Mouse (Mus musculus): ENCODE results near the gene Plekho1. TPM values are rescaled to one million over a fixed set of nuclear protein-coding genes. Genes with fewer than 3 reads are reported as not detected.

Plekho1 gene
- polyA plus RNA-seq, 1 experiment from 2014 or later, result 85.6 TPM

DNA sequence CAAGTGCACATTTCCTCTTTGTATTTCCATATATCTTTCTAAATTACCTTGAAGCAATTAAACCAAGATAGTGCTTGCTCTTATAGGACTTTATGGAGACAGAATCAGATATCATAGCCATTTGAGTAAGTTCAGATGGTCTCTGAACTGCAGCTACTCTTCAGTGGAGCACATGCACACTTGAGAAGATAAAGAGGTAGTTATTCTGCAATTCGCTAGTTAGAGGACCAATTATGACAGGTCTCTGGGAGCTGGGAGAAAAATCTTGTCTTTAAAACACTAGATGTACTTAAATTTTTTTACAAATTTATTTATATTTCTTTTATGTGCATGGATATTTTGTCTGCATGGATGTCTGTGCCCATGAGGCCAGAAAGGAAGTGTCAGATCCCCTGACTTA lies 24.9 kb upstream of the Plekho1 start:
- Histone ChIP-seq H3K4me2 (ENCODE audit: low read depth, low read length, severe bottlenecking) (no peak overlapping the region), H3K36me3 (ENCODE audit: control insufficient read depth, insufficient read depth, low read length) (no peaks in the 10 kb centered on the region; the same call in 1 of the 2 replicates), H3K9ac (ENCODE audit: low read length) (no peak overlapping the region), H3K4me3 (ENCODE audit: low read depth, low read length) (no peak overlapping the region), H3K27me3 (ENCODE audit: control insufficient read depth, insufficient read depth, low read length) (no peaks in the 10 kb centered on the region), H3K27ac (ENCODE audit: low read depth, low read length) (no peak overlapping the region), H3K4me1 (replicated peaks; ENCODE audit: control insufficient read depth, insufficient read depth, low read length) (no peaks in the 10 kb centered on the region), H3K9me3 (ENCODE audit: control insufficient read depth, low read length) (no peaks in the 10 kb centered on the region)
- 88% methylated on average over 1 of the region's 1 CpGs for whole genome bisulfite sequencing
- DNase-seq (ENCODE audit: low spot score) (no peak), ATAC-seq (replicated peaks; ENCODE audit: low FRiP score) (no peak)

DNA sequence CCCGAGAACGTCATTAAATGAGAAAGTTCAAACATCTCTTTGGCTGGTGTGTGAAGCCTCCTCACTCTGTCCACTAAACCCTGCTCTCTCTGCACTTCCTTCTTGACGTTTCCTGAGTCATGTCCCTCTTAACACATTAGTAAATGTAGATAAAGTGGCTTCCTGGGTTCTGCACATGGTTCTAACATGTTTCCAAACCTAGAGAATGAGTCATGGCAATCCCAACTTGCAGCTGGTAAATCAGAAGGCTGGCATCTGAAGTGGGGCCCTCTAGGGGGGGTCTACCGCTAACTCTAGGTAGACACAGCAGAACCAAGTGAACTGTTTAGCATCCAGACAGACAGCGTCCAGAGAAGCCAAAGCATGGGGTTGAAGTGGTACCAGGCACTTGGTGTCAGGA lies 21.7 kb upstream of the Plekho1 start:
- no peak for ATAC-seq (replicated peaks; ENCODE audit: low FRiP score)
- no peaks in the 10 kb centered on the region for H3K9me3 ChIP-seq (ENCODE audit: control insufficient read depth, low read length)
- H3K4me3 ChIP-seq (ENCODE audit: low read depth, low read length), result no peak overlapping the region
- H3K27me3 ChIP-seq (ENCODE audit: control insufficient read depth, insufficient read depth, low read length), result no peaks in the 10 kb centered on the region
- no peak overlapping the region for H3K4me2 ChIP-seq (ENCODE audit: low read depth, low read length, severe bottlenecking)
- DNase-seq (ENCODE audit: low spot score), result no peak
- 85% methylated on average over 5 of the region's 5 CpGs for WGBS
- no peak overlapping the region for H3K9ac ChIP-seq (ENCODE audit: low read length)
- no peak overlapping the region for H3K27ac ChIP-seq (ENCODE audit: low read depth, low read length)
- H3K36me3 ChIP-seq (ENCODE audit: control insufficient read depth, insufficient read depth, low read length), result no peaks in the 10 kb centered on the region; the same call in 1 of the 2 replicates
- no peaks in the 10 kb centered on the region for H3K4me1 ChIP-seq (replicated peaks; ENCODE audit: control insufficient read depth, insufficient read depth, low read length)

DNA sequence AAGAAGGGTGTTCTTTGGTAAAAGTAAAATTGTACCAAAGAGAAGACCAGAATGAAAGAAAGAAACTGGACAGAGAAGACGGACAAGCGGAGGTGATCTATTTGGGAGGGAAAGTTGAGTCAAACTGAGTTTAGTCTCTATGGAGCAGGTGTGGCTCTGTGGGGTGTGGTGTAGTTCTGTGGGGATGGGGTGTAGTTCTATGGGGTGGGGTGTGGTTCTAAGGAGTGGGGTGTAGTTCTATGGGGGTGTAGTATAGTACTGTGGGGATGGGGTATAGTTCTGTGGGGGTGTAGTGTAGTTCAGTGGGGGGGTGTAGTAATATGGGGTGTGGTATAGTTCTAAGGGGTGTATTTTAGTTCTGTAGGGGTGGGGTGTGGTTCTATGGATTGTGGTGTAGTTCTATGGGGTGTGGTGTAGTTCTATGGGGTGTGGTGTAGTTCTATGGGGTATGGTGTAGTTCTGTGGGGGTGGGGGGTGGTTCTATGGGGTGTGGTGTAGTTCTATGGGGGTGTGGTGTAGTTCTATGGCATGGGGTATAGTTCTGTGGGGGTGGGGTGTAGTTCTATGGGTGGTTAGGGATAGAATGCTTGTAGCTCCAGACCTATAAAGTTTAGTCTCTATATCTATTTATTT lies 20.6 kb upstream of the Plekho1 start:
- Histone ChIP-seq H3K4me1 (replicated peaks; ENCODE audit: control insufficient read depth, insufficient read depth, low read length) (no peaks in the 10 kb centered on the region), H3K27me3 (ENCODE audit: control insufficient read depth, insufficient read depth, low read length) (no peaks in the 10 kb centered on the region), H3K9me3 (ENCODE audit: control insufficient read depth, low read length) (no peaks in the 10 kb centered on the region), H3K4me2 (ENCODE audit: low read depth, low read length, severe bottlenecking) (no peak overlapping the region), H3K27ac (ENCODE audit: low read depth, low read length) (no peak overlapping the region), H3K9ac (ENCODE audit: low read length) (no peak overlapping the region), H3K4me3 (ENCODE audit: low read depth, low read length) (no peak overlapping the region), H3K36me3 (ENCODE audit: control insufficient read depth, insufficient read depth, low read length) (no peaks in the 10 kb centered on the region; the same call in 1 of the 2 replicates)
- ATAC-seq (replicated peaks; ENCODE audit: low FRiP score) (no peak), DNase-seq (ENCODE audit: low spot score) (no peak)
- 94% methylated on average over 2 of the region's 2 CpGs for WGBS

DNA sequence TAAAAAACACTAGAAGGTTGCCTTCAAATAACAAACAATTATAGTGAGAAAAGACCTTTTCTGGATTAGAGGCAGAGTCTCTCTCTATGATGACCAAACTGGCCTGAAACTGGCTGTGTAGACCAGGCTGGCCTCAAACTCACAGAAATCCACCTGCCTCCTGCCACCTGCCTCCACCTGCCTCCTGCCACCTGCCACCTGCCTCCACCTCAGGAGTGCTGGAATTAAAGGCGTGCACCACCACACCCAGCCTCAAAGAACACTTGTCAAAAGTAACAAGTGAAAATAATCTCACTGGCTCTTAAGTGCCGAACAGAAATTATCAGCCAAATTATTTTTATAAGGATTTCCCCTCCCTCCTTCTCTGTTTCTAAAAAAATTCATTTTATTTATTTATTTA lies 19.9 kb upstream of the Plekho1 start:
- DNase-seq (ENCODE audit: low spot score) (no peak), ATAC-seq (replicated peaks; ENCODE audit: low FRiP score) (no peak)
- no peaks in the 10 kb centered on the region for H3K4me1 ChIP-seq (replicated peaks; ENCODE audit: control insufficient read depth, insufficient read depth, low read length)
- WGBS, result 82% methylated on average over 2 of the region's 2 CpGs
- H3K9me3 ChIP-seq (ENCODE audit: control insufficient read depth, low read length), result no peaks in the 10 kb centered on the region
- no peak overlapping the region for H3K4me2 ChIP-seq (ENCODE audit: low read depth, low read length, severe bottlenecking)
- no peak overlapping the region for H3K9ac ChIP-seq (ENCODE audit: low read length)
- H3K4me3 ChIP-seq (ENCODE audit: low read depth, low read length), result no peak overlapping the region
- H3K27me3 ChIP-seq (ENCODE audit: control insufficient read depth, insufficient read depth, low read length), result no peaks in the 10 kb centered on the region
- no peak overlapping the region for H3K27ac ChIP-seq (ENCODE audit: low read depth, low read length)
- no peaks in the 10 kb centered on the region; the same call in 1 of the 2 replicates for H3K36me3 ChIP-seq (ENCODE audit: control insufficient read depth, insufficient read depth, low read length)

DNA sequence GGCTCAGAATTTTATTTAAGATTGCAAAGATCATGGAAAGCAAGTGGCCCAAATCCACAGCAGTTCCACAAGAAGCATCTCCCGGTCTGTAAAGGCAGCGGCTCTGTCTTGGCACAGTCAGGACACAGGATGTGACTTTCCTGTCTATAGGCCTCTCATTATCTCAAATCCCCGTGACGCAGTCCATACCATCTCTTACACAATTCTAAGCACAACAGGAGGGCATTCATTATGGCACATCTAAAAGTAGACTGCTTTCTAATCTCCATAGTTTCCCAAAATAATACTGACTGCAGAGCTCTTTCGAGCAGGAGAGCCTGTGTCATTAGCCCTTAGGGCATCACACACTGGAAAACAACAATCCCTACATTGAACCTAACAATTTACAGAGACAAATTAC lies 17.0 kb upstream of the Plekho1 start:
- no peak for ATAC-seq (replicated peaks; ENCODE audit: low FRiP score)
- Histone ChIP-seq H3K36me3 (ENCODE audit: control insufficient read depth, insufficient read depth, low read length) (no peaks in the 10 kb centered on the region), H3K9me3 (ENCODE audit: control insufficient read depth, low read length) (no peaks in the 10 kb centered on the region), H3K9ac (ENCODE audit: low read length) (no peak overlapping the region), H3K27ac (ENCODE audit: low read depth, low read length) (no peak overlapping the region), H3K4me2 (ENCODE audit: low read depth, low read length, severe bottlenecking) (no peak overlapping the region), H3K4me3 (ENCODE audit: low read depth, low read length) (no peak overlapping the region), H3K27me3 (ENCODE audit: control insufficient read depth, insufficient read depth, low read length) (no peaks in the 10 kb centered on the region), H3K4me1 (replicated peaks; ENCODE audit: control insufficient read depth, insufficient read depth, low read length) (no peaks in the 10 kb centered on the region)
- DNase-seq (ENCODE audit: low spot score), result no peak
- 44% methylated on average over 5 of the region's 5 CpGs for WGBS

DNA sequence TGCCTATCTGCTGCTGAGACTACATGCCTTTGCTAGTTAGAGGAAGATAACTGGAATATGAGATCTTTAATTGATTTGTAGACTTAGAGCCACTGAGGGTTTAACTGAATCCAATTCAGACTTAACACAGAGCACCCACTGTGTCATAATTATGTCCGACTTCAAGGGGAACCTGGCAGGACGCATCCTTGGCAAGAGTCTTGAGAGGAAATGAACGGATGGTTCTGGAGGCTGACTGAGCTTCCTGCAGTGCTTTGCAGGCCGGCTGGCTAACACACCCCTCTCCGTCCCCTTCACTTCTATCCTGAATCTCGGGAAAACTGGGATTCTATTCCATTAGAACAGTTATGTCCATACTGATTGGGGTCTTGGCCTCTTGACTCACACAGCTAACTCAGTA lies 12.7 kb upstream of the Plekho1 start:
- no peak for DNase-seq (ENCODE audit: low spot score)
- H3K36me3 ChIP-seq (ENCODE audit: control insufficient read depth, insufficient read depth, low read length), result no peaks in the 10 kb centered on the region
- no peak overlapping the region for H3K9ac ChIP-seq (ENCODE audit: low read length)
- no peak overlapping the region for H3K4me3 ChIP-seq (ENCODE audit: low read depth, low read length)
- no peak overlapping the region for H3K4me2 ChIP-seq (ENCODE audit: low read depth, low read length, severe bottlenecking)
- no peaks in the 10 kb centered on the region for H3K9me3 ChIP-seq (ENCODE audit: control insufficient read depth, low read length)
- no peak for ATAC-seq (replicated peaks; ENCODE audit: low FRiP score)
- no peaks in the 10 kb centered on the region for H3K27me3 ChIP-seq (ENCODE audit: control insufficient read depth, insufficient read depth, low read length)
- H3K27ac ChIP-seq (ENCODE audit: low read depth, low read length), result no peak overlapping the region
- 85% methylated on average over 6 of the region's 6 CpGs for WGBS
- H3K4me1 ChIP-seq (replicated peaks; ENCODE audit: control insufficient read depth, insufficient read depth, low read length), result no peaks in the 10 kb centered on the region

DNA sequence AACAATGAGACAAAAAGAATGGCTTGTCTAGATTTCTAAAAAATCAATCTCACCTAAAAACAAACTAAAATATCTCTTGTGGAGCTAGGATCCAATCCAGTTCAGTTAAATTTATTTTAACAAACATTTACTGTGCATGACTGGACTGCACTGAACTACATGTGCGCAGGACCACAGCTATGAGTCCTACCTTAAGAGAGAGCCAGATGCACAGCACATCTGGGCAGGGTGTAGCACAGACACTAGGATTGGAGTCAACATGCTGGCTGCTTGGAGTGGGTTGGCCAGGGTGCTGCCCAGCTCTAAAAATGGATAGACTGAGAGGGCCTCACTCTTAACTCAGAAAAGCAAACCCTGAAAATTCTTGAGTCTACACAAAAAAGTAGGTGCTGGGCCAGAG lies 5.8 kb upstream of the Plekho1 start:
- DNase-seq (ENCODE audit: low spot score) (no peak), ATAC-seq (replicated peaks; ENCODE audit: low FRiP score) (no peak)
- Histone ChIP-seq H3K9ac (ENCODE audit: low read length) (no peak overlapping the region), H3K9me3 (ENCODE audit: control insufficient read depth, low read length) (no peaks in the 10 kb centered on the region), H3K27me3 (ENCODE audit: control insufficient read depth, insufficient read depth, low read length) (no peaks in the 10 kb centered on the region), H3K27ac (ENCODE audit: low read depth, low read length) (no peak overlapping the region), H3K4me1 (replicated peaks; ENCODE audit: control insufficient read depth, insufficient read depth, low read length) (peaks cover 12% of the 10 kb centered on the region), H3K36me3 (ENCODE audit: control insufficient read depth, insufficient read depth, low read length) (no peaks in the 10 kb centered on the region), H3K4me3 (ENCODE audit: low read depth, low read length) (no peak overlapping the region), H3K4me2 (ENCODE audit: low read depth, low read length, severe bottlenecking) (no peak overlapping the region)
- WGBS, result 93% methylated on average over 1 of the region's 1 CpGs

DNA sequence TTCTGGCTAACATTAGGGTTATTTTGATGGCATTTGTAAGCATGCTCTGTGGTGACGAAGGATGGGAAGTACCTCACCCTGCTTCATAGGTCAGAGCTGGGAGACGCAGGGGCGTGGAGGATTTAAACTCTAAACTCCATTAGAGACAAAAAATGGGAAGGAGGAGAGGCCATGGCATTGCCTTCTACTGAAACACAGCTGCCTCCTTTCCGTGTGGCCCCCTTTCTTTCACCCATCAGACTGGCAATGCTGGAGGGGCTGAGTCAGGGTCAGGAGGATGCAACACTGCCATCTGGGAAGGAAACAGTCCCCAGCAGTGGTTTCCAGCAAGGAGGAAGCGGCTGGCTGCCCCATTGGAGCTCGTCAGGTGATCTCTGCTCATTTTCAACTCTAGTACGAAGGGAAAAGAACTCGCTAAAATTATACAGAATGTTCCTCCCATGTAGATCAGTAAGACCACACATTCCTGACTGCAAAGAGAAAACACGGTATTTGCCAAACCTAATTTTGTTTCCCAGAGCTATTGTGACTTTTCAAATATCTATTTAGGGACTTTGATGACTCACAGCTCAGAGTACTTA lies 5.2 kb upstream of the Plekho1 start:
- no peak overlapping the region for H3K4me3 ChIP-seq (ENCODE audit: low read depth, low read length)
- H3K4me1 ChIP-seq (replicated peaks; ENCODE audit: control insufficient read depth, insufficient read depth, low read length), result peaks cover 15% of the 10 kb centered on the region
- H3K9me3 ChIP-seq (ENCODE audit: control insufficient read depth, low read length), result no peaks in the 10 kb centered on the region
- 79% methylated on average over 9 of the region's 9 CpGs for WGBS
- H3K27ac ChIP-seq (ENCODE audit: low read depth, low read length), result no peak overlapping the region
- H3K27me3 ChIP-seq (ENCODE audit: control insufficient read depth, insufficient read depth, low read length), result no peaks in the 10 kb centered on the region
- ATAC-seq (replicated peaks; ENCODE audit: low FRiP score) (no peak), DNase-seq (ENCODE audit: low spot score) (no peak)
- no peak overlapping the region for H3K9ac ChIP-seq (ENCODE audit: low read length)
- H3K4me2 ChIP-seq (ENCODE audit: low read depth, low read length, severe bottlenecking), result no peak overlapping the region
- H3K36me3 ChIP-seq (ENCODE audit: control insufficient read depth, insufficient read depth, low read length), result no peaks in the 10 kb centered on the region

DNA sequence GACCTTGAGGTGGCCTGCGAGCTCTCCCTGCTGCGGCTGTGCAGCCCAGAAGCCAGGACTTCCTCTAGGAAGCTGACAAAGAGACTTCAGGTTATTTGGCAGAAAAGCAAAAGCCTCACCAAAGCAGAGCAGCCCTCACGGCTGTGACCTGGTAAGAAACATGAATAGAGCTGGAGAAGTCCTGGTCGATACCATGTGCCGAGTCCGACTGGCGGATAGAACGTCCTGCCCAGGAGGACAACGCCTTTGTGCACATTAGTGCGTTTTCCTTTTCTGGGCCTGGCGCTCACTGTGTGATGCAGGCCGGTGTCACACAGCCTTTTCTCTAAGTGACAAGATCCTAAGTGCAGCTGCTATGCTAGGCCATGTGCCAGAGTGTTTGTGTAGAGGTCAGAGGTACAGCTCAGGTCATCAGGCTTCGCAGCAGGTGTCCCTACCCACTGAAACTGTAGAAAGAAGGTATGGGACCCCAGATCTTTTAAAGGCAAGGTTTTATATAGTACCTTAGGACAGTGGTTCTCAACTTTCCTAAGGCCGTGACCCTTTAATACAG lies 4.4 kb upstream of the Plekho1 start:
- Histone ChIP-seq H3K36me3 (ENCODE audit: control insufficient read depth, insufficient read depth, low read length) (no peaks in the 10 kb centered on the region), H3K9ac (ENCODE audit: low read length) (no peak overlapping the region), H3K27me3 (ENCODE audit: control insufficient read depth, insufficient read depth, low read length) (no peaks in the 10 kb centered on the region), H3K4me3 (ENCODE audit: low read depth, low read length) (no peak overlapping the region), H3K4me1 (replicated peaks; ENCODE audit: control insufficient read depth, insufficient read depth, low read length) (peaks cover 15% of the 10 kb centered on the region), H3K4me2 (ENCODE audit: low read depth, low read length, severe bottlenecking) (no peak overlapping the region), H3K27ac (ENCODE audit: low read depth, low read length) (no peak overlapping the region), H3K9me3 (ENCODE audit: control insufficient read depth, low read length) (no peaks in the 10 kb centered on the region)
- DNase-seq (ENCODE audit: low spot score), result no peak
- ATAC-seq (replicated peaks; ENCODE audit: low FRiP score), result no peak
- 88% methylated on average over 14 of the region's 14 CpGs for WGBS

Data from forebrain, embryonic 11.5 days (tissue).